Mouse (Mus musculus) liver, embryonic 12.5 days (tissue): ENCODE measurements around the gene Ptcd3. TPM values are rescaled to one million over a fixed set of nuclear protein-coding genes. Genes with fewer than 3 reads are reported as not detected.
"Not testable (repeated sequence)": the region's sequence is repeated elsewhere in the genome, so short reads cannot be mapped to it uniquely, and the experiment has no call there.

ENCODE experiments used
- ATAC-seq: fragments of 200-750 bp; cut with Nextera tagmentation; 2 replicates; pipeline ENCODE4 v1.8.0; 2017; ENCODE audit warnings: moderate number of reproducible peaks, mild to moderate bottlenecking, moderate library complexity
- H3K27ac ChIP-seq: fragments of 300-500 bp; sonication (generic); 2 replicates; pipeline ENCODE4 v1.5.1; 2016; ENCODE audit warnings: mild to moderate bottlenecking
- H3K27me3 ChIP-seq: fragments of 300-500 bp; sonication (generic); replicated peaks from 2 replicates; pipeline ENCODE4 v1.6.1; 2016; ENCODE audit warnings: mild to moderate bottlenecking, moderate library complexity
- H3K36me3 ChIP-seq: fragments of 300-500 bp; sonication (generic); 2 replicates; pipeline ENCODE4 v1.6.1; 2016; ENCODE audit warnings: mild to moderate bottlenecking, moderate library complexity
- H3K4me1 ChIP-seq: fragments of 300-500 bp; sonication (generic); 2 replicates; pipeline ENCODE4 v1.6.1; 2016
- H3K4me2 ChIP-seq: fragments of 300-500 bp; sonication (generic); 2 replicates; pipeline ENCODE4 v1.6.1; 2016; ENCODE audit warnings: mild to moderate bottlenecking, moderate library complexity
- H3K4me3 ChIP-seq: fragments of 300-500 bp; sonication (generic); 2 replicates; pipeline ENCODE4 v1.5.1; 2016; ENCODE audit warnings: mild to moderate bottlenecking, moderate library complexity
- H3K9ac ChIP-seq: fragments of 300-500 bp; sonication (generic); 2 replicates; pipeline ENCODE4 v1.6.1; 2016; ENCODE audit warnings: mild to moderate bottlenecking, moderate library complexity
- H3K9me3 ChIP-seq: fragments of 300-500 bp; sonication (generic); replicated peaks from 2 replicates; pipeline ENCODE4 v1.6.1; 2016; ENCODE audit warnings: mild to moderate bottlenecking, moderate library complexity
- WGBS: fragments of 180-500 bp; shearing (Covaris S2); methylation state at CpG from one replicate; pipeline ENCODE4 v1.1.7; 2016; ENCODE audit not compliant: insufficient replicate concordance; 5-methylcytosine and 5-hydroxymethylcytosine counted together
- polyA plus RNA-seq: library from polyadenylated mRNA; unstranded; fragments of >200 nt; fragmentation: Nextera tagmentation; extraction: Ambion mirVana; gene quantifications from 2 replicates; pipeline ENCODE4 v1.2.1, GENCODE M21; 2016

Gene Ptcd3
- polyA plus RNA-seq, 1 experiment from 2014 or later: 102 TPM

DNA sequence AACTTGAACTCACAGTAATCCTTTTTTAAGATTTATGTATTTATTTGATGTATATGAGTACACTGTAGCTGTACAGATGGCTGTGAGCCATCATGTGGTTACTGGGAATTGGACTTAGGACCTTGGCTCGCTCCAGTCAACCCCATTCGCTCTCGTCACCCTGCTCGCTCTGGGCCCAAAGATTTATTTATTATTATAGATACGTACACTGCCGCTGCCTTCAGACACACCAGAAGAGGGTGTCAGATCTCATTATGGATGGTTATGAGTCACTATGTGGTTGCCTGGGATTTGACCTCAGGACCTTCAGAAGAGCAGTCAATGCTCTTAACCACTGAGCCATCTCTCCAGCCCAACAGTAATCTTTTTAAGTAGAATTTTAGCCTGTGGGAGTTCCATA, 61.6 kb downstream of the Ptcd3 start:
- H3K27me3 ChIP-seq: not testable (repeated sequence)

DNA sequence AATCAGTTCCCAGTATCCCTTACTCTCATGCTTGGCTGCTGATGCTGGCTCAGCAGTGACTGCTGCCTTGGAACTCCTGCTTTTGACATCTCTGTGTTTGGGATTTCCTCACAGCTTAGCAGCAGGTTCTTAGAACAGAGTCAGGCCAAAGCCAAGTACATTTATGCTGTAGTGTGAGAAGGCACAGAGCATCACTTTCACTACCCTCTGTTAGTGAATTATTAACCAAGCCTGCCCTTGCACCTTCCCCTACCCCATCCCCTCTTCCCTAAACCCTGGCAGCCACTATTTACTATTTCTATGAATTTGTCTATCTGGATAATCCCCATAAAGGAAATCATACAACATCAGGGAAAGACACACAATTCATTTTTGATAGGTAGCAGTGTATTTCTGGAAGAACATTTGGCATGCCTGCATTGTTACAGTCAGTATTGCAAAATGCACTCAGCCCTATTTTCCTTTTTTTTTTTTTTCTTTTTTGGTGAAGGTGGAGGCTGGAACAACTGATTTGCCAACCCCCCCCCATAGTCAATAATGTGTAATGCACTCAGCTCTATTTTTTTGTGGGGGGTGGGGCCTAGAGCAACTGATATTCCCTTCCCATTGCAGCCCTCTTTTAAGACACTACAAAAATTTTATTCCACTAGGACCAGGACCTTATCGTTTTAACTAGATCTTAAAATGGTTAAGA, 67.8 kb downstream of the Ptcd3 start:
- peaks cover 32% of the 10 kb centered on the region for H3K36me3 ChIP-seq
- no peaks in the 10 kb centered on the region for H3K9me3 ChIP-seq
- no peak overlapping the region for H3K4me3 ChIP-seq
- H3K4me1 ChIP-seq: peaks cover 28% of the 10 kb centered on the region
- H3K27ac ChIP-seq: no peak overlapping the region
- H3K4me2 ChIP-seq: no peak overlapping the region
- H3K9ac ChIP-seq: no peak overlapping the region
- WGBS: 87% methylated on average over 1 of the region's 1 CpGs
- ATAC-seq: peak; percentile 43; the same call in 1 of the 2 replicates
- no peaks in the 10 kb centered on the region for H3K27me3 ChIP-seq

More for the DNA sequence above, 61.6 kb downstream of the Ptcd3 start:
- not testable (repeated sequence) for H3K4me3 ChIP-seq, ATAC-seq, H3K27ac ChIP-seq, H3K9ac ChIP-seq, H3K4me2 ChIP-seq, H3K4me1 ChIP-seq, H3K9me3 ChIP-seq
- 87% methylated on average over 6 of the region's 6 CpGs for WGBS
- peaks cover 75% of the 10 kb centered on the region for H3K36me3 ChIP-seq

DNA sequence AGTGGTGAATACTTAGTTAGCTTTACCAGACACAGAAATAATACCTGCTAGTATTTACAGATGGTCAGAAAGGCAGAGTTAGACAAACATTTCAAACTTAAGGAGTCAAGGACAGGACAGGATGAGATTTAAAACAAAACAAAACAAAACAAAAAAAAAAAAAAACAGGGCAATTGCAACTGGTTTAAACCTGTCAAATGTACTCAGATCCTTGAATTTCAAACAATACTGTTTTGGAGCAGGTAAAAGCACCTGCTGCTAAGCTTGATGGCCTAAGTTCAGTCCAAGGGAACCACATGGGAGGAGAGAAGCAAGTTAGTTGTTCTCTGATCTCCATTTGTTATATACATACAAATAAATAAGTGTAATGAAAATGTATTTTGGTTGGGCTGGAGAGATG, 68.7 kb downstream of the Ptcd3 start:
- Histone ChIP-seq H3K27me3 (no peaks in the 10 kb centered on the region), H3K4me1 (peaks cover 28% of the 10 kb centered on the region), H3K9me3 (no peaks in the 10 kb centered on the region), H3K4me3 (no peak overlapping the region), H3K27ac (no peak overlapping the region), H3K36me3 (peaks cover 32% of the 10 kb centered on the region), H3K9ac (no peak overlapping the region), H3K4me2 (no peak overlapping the region)
- ATAC-seq: no peak

DNA sequence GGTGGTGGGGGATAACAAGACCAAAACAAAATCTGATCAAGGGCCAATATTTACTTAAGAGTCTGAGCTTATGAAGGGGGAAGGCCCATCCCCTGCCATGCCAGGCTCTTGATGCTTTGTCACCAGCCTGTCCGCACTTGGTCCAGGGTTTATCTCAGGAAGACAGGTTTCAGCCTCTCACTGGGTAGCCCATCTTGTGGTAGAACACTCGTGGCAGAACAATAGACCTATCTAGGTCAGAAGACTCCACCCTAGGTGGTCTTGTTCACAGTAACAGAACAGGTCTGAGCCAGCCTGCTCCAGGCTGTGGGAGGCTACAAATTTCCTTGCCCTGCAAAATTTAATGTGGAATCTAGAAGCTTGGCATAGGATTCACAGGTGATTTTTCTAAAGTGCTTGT, 71.7 kb downstream of the Ptcd3 start:
- peaks cover 35% of the 10 kb centered on the region for H3K36me3 ChIP-seq
- H3K9me3 ChIP-seq: no peaks in the 10 kb centered on the region
- H3K4me1 ChIP-seq: peaks cover 45% of the 10 kb centered on the region
- peak; percentile 25; the same call in 1 of the 2 replicates for ATAC-seq
- WGBS: 37% methylated on average over 2 of the region's 2 CpGs
- no peak overlapping the region for H3K9ac ChIP-seq
- no peak overlapping the region for H3K4me2 ChIP-seq
- no peaks in the 10 kb centered on the region for H3K27me3 ChIP-seq
- no peak overlapping the region for H3K27ac ChIP-seq
- no peak overlapping the region for H3K4me3 ChIP-seq

DNA sequence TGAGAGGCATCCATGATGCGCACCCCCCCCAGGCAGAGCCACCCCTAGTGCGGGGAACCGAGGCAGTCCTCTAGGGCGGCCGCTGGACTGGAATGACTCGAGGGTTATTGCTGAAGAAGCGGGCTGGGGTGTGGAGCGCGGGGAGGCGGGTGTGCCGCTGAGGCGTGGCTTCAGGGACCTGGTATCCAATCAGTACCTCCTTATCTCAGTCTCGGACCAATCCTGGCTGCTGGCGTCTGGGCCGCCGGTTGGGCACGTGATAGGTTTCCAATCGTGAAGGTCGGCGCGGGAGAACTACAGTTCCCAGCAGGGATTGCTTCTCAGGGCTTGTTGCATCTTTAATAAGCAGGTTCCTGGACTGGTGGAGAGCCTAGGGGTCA, 77.0 kb downstream of the Ptcd3 start:
- H3K27ac ChIP-seq: peak overlapping the region; percentile 97
- no peaks in the 10 kb centered on the region for H3K9me3 ChIP-seq
- H3K4me2 ChIP-seq: peak overlapping the region; percentile 80
- WGBS: under 1% methylated on average over 21 of the region's 21 CpGs
- peak; percentile 97 for ATAC-seq
- peak overlapping the region; percentile 91 for H3K9ac ChIP-seq
- peaks cover 34% of the 10 kb centered on the region for H3K4me1 ChIP-seq
- H3K4me3 ChIP-seq: peak overlapping the region; percentile 88
- peaks cover 4% of the 10 kb centered on the region; the same call in 1 of the 2 replicates for H3K27me3 ChIP-seq
- H3K36me3 ChIP-seq: peaks cover 31% of the 10 kb centered on the region

DNA sequence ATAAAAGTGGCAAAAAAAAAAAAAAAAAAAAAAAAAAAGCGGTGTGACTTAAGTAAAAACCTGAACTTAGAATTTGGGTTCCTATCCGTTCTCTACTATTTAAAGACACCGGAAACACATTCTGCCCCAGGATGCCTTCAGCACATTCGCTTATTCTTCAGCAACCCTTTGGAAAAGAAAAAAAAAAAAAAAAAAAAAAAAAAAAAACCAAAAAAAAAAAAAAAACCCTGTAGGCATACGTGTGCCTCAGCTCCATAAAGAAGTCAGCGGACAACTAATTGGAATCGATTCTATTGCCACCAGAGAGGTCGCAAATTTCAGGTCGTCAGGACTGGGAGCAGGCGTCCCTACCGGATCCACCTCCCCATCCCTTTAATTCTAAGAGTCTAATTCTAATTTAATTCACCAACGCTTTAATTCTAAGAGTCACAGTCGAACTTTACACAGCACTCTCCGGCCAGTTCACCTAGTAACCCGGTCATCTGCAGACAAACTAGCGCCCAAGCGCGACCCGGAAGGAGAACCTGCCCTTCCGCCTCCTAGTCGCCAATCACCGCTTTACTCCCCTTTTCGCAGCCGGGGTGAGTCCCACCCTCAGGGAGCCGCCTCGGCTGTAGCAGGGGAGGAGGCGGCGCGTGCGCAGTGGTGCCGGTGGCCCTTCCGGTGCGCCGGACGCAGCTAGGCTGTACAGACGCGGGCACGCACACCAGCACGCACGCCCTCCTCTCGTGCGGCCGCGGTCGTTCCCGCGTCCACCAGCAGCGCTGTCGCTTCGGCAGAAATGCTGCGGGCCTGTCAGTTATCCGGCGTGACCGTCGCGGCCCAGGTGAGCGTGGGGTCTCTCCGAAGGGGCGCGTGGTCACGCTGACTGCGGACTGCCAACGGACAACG, 77.6 kb downstream of the Ptcd3 start, which contains the start of gene Immt:
TSS of gene Immt (plus strand) at position 642 of the 891 bp plus-strand sequence.
- Histone ChIP-seq H3K9ac (peak within 1 kb of the TSS; percentile 91), H3K27ac (peak within 1 kb of the TSS; percentile 97), H3K4me3 (peak within 1 kb of the TSS; percentile 88), H3K27me3 (peaks cover 4% of the 10 kb centered on the region; the same call in 1 of the 2 replicates), H3K9me3 (no peaks in the 10 kb centered on the region), H3K4me2 (peak within 1 kb of the TSS; percentile 80), H3K36me3 (peaks cover 24% of the 10 kb centered on the region), H3K4me1 (peaks cover 27% of the 10 kb centered on the region)
- peak; percentile 98 for ATAC-seq
- WGBS: under 1% methylated on average over 64 of the region's 64 CpGs

Other genes starting within 250 kb of the Ptcd3 start
- 5.6 and 5.9 TPM in 2 replicates for gene Reep1, start 201.2 kb downstream of the Ptcd3 start, polyA plus RNA-seq
- 81.6 and 82.7 TPM in 2 replicates for gene Mrpl35, start 81.8 kb downstream of the Ptcd3 start, polyA plus RNA-seq
- 156 and 176 TPM in 2 replicates for gene Immt, start 77.4 kb downstream of the Ptcd3 start, polyA plus RNA-seq
- 30.9 and 33.0 TPM in 2 replicates for gene Polr1a, start 303 bp upstream of the Ptcd3 start, polyA plus RNA-seq
- gene St3gal5, start 188.8 kb upstream of the Ptcd3 start, polyA plus RNA-seq: 166 and 181 TPM in 2 replicates